Mouse (Mus musculus) stomach, postnatal 0 days (tissue): Measurements from ENCODE around the gene Zmym6.

Source experiments
- CTCF ChIP-seq: IDR thresholded peaks from 2 replicates; pipeline ENCODE4 v1.5.1; 2016; ENCODE audit warnings: antibody characterized with exemption, low read depth, mild to moderate bottlenecking, moderate library complexity
- EP300 ChIP-seq: optimal IDR thresholded peaks from 2 replicates; pipeline ENCODE3; 2016; ENCODE audit warnings: antibody characterized with exemption

GRCm38 (mm10) chr4:127123391-127123790 lies 46.2 kb downstream of the Zmym6 start, which contains the start of gene Tmem35b:
- no peak for TF ChIP-seq CTCF
- no peak for TF ChIP-seq EP300
